Mouse (Mus musculus) erythroblast, embryonic 14.5 days (primary cell): ENCODE data around the gene Cmbl. TPM values are rescaled to one million over a fixed set of nuclear protein-coding genes. Genes with fewer than 3 reads are reported as not detected.

Experiments used
- H3K27me3 ChIP-seq: 2 replicates; pipeline ENCODE4 v1.6.1; 2012; ENCODE audit warnings: inconsistent platforms; ENCODE audit not compliant: control insufficient read depth
- H3K36me3 ChIP-seq: 2 replicates; pipeline ENCODE4 v1.6.1; 2012; ENCODE audit warnings: mild to moderate bottlenecking, inconsistent platforms; ENCODE audit not compliant: control insufficient read depth
- H3K4me1 ChIP-seq: 2 replicates; pipeline ENCODE4 v1.6.1; 2012; ENCODE audit warnings: inconsistent platforms; ENCODE audit not compliant: control insufficient read depth
- H3K4me3 ChIP-seq: replicated peaks from 2 replicates; pipeline ENCODE3; 2012; ENCODE audit warnings: moderate library complexity, mild to moderate bottlenecking, inconsistent platforms
- H3K9me3 ChIP-seq: 2 replicates; pipeline ENCODE4 v1.6.1; 2012; ENCODE audit warnings: low read length, inconsistent platforms, mixed read lengths; ENCODE audit not compliant: control insufficient read depth
- GATA1 ChIP-seq: IDR thresholded peaks from 2 replicates; pipeline ENCODE4 v1.6.1; 2012; ENCODE audit warnings: low read length, inconsistent platforms, mixed read lengths
- TAL1 ChIP-seq: IDR thresholded peaks from 3 replicates; pipeline ENCODE4 v1.6.1; 2012; ENCODE audit warnings: low read length, inconsistent platforms, mixed read lengths
- polyA plus RNA-seq: library from polyadenylated mRNA; stranded (reverse); fragments of >175 nt; gene quantifications from 2 replicates; pipeline ENCODE4 v1.2.3, GENCODE M21; 2012

The Cmbl gene
- polyA plus RNA-seq, result not detected in 2 replicates

GRCm38 (mm10) chr15:31565184-31565583 is at the start of gene Cmbl:
Cmbl (plus strand) TSS chr15:31565389.
- Histone ChIP-seq H3K4me3 (no peak within 1 kb of the TSS), H3K4me1 (peaks cover 7% of the 10 kb centered on the region), H3K9me3 (no peaks in the 10 kb centered on the region; the same call in 1 of the 2 replicates), H3K36me3 (no peaks in the 10 kb centered on the region), H3K27me3 (no peaks in the 10 kb centered on the region)
- TF ChIP-seq TAL1, result no peak
- TF ChIP-seq GATA1, result no peak

GRCm38 (mm10) chr15:31517186-31517585 is 48.0 kb upstream of the Cmbl start:
- Histone ChIP-seq H3K27me3 (no peaks in the 10 kb centered on the region), H3K36me3 (no peaks in the 10 kb centered on the region; the same call in none of the 2 replicates), H3K4me3 (no peak overlapping the region), H3K4me1 (peaks cover 40% of the 10 kb centered on the region), H3K9me3 (no peaks in the 10 kb centered on the region)
- no peak for TF ChIP-seq TAL1
- no peak for TF ChIP-seq GATA1

- Histone ChIP-seq H3K27me3 (no peaks in the 10 kb centered on the region), H3K9me3 (no peaks in the 10 kb centered on the region), H3K36me3 (no peaks in the 10 kb centered on the region; the same call in none of the 2 replicates), H3K4me1 (peaks cover 36% of the 10 kb centered on the region), H3K4me3 (no peak overlapping the region)
- no peak for TF ChIP-seq GATA1
- TF ChIP-seq TAL1, result no peak
Measured at GRCm38 (mm10) chr15:31518371-31518770, 46.8 kb upstream of the Cmbl start.

GRCm38 (mm10) chr15:31519000-31519399 is 46.2 kb upstream of the Cmbl start:
- Histone ChIP-seq H3K36me3 (no peaks in the 10 kb centered on the region; the same call in none of the 2 replicates), H3K4me3 (no peak overlapping the region), H3K9me3 (no peaks in the 10 kb centered on the region), H3K4me1 (peaks cover 34% of the 10 kb centered on the region), H3K27me3 (no peaks in the 10 kb centered on the region)
- no peak for TF ChIP-seq TAL1
- TF ChIP-seq GATA1, result no peak

GRCm38 (mm10) chr15:31526463-31526862 is 38.7 kb upstream of the Cmbl start:
- no peak overlapping the region for H3K4me3 ChIP-seq
- TF ChIP-seq TAL1 (no peak), GATA1 (no peak)
- H3K9me3 ChIP-seq, result no peaks in the 10 kb centered on the region
- H3K27me3 ChIP-seq, result no peaks in the 10 kb centered on the region
- H3K4me1 ChIP-seq, result peaks cover 35% of the 10 kb centered on the region
- H3K36me3 ChIP-seq, result peaks cover 11% of the 10 kb centered on the region

- Histone ChIP-seq H3K4me1 (peaks cover 49% of the 10 kb centered on the region), H3K4me3 (peak overlapping the region; percentile 30), H3K27me3 (no peaks in the 10 kb centered on the region), H3K9me3 (no peaks in the 10 kb centered on the region), H3K36me3 (peaks cover 13% of the 10 kb centered on the region)
- TF ChIP-seq TAL1, result no peak
- TF ChIP-seq GATA1, result no peak
Measured at GRCm38 (mm10) chr15:31528477-31528876, 36.7 kb upstream of the Cmbl start.

GRCm38 (mm10) chr15:31529103-31529502 is 36.1 kb upstream of the Cmbl start:
- Histone ChIP-seq H3K4me3 (peak overlapping the region; percentile 99), H3K36me3 (peaks cover 13% of the 10 kb centered on the region), H3K4me1 (peaks cover 53% of the 10 kb centered on the region)

GRCm38 (mm10) chr15:31529811-31530658 is 35.2 kb upstream of the Cmbl start:
- TF ChIP-seq TAL1 (no peak), GATA1 (no peak)
- H3K4me1 ChIP-seq, result peaks cover 58% of the 10 kb centered on the region

More at GRCm38 (mm10) chr15:31529103-31529502, 36.1 kb upstream of the Cmbl start:
- H3K27me3 ChIP-seq, result no peaks in the 10 kb centered on the region
- TF ChIP-seq GATA1 (no peak), TAL1 (no peak)
- H3K9me3 ChIP-seq, result no peaks in the 10 kb centered on the region

GRCm38 (mm10) chr15:31530659-31531445 is 34.3 kb upstream of the Cmbl start, which contains the start of gene March6:
March6 (minus strand) TSS chr15:31531053.
- Histone ChIP-seq H3K4me1 (peaks cover 66% of the 10 kb centered on the region), H3K36me3 (peaks cover 13% of the 10 kb centered on the region), H3K27me3 (no peaks in the 10 kb centered on the region), H3K4me3 (peak within 1 kb of the TSS; percentile 99), H3K9me3 (no peaks in the 10 kb centered on the region)
- TF ChIP-seq TAL1 (no peak), GATA1 (no peak)

More at GRCm38 (mm10) chr15:31529811-31530658, 35.2 kb upstream of the Cmbl start:
- Histone ChIP-seq H3K4me3 (peak overlapping the region; percentile 99), H3K36me3 (peaks cover 13% of the 10 kb centered on the region), H3K27me3 (no peaks in the 10 kb centered on the region), H3K9me3 (no peaks in the 10 kb centered on the region)
